Mouse (Mus musculus): ENCODE measurements at regions not wholly inside any gene's neighbourhood (a gene's known extent, or its start where the extent isn't known, plus 50 kb on each side); places are given as distances from the start of the nearest gene placed in this dataset.

GRCm38 (mm10) chr8:18311597-18311996 is 666.5 kb downstream of the Defb40 start:
- no peak for DNase-seq

GRCm38 (mm10) chr8:18310927-18311326 is 667.1 kb downstream of the Defb40 start:
- no peak for DNase-seq

GRCm38 (mm10) chr8:18287536-18288237 is 690.4 kb downstream of the Defb40 start:
- no peak for DNase-seq

GRCm38 (mm10) chr8:18279932-18280331 is 698.1 kb downstream of the Defb40 start:
- no peak for DNase-seq

- DNase-seq = no peak
Observed at GRCm38 (mm10) chr8:18268301-18268700, 709.8 kb downstream of the Defb40 start.

GRCm38 (mm10) chr8:18258287-18258961 is 719.6 kb downstream of the Defb40 start:
- no peak for DNase-seq

- DNase-seq = no peak
Observed at GRCm38 (mm10) chr8:18246299-18246698, 731.8 kb downstream of the Defb40 start.

- no peak for DNase-seq
Observed at GRCm38 (mm10) chr8:18217599-18217998, 760.5 kb downstream of the Defb40 start.

- no peak for DNase-seq
Observed at GRCm38 (mm10) chr8:18217192-18217591, 760.9 kb downstream of the Defb40 start.

- DNase-seq = no peak
Observed at GRCm38 (mm10) chr8:18216516-18216915, 761.5 kb downstream of the Defb40 start.

- no peak for DNase-seq
Observed at GRCm38 (mm10) chr8:18210067-18210466, 768.0 kb downstream of the Defb40 start.

- DNase-seq = no peak
Observed at GRCm38 (mm10) chr8:18208658-18209057, 769.4 kb downstream of the Defb40 start.

GRCm38 (mm10) chr8:18187486-18187885 is 790.6 kb downstream of the Defb40 start:
- DNase-seq = no peak

- DNase-seq = no peak
Observed at GRCm38 (mm10) chr8:18175544-18176092, 802.4 kb downstream of the Defb40 start.

GRCm38 (mm10) chr8:18158619-18159018 is 819.4 kb downstream of the Defb40 start:
- DNase-seq = no peak

GRCm38 (mm10) chr8:18115333-18116044 is 862.6 kb downstream of the Defb40 start:
- DNase-seq = no peak

GRCm38 (mm10) chr8:18113262-18113661 is 864.8 kb downstream of the Defb40 start:
- DNase-seq = no peak

GRCm38 (mm10) chr8:18109480-18109879 is 868.6 kb downstream of the Defb40 start:
- no peak for DNase-seq

- DNase-seq = no peak
Observed at GRCm38 (mm10) chr8:18106827-18107226, 871.2 kb downstream of the Defb40 start.

GRCm38 (mm10) chr8:18065456-18065855 is 912.6 kb downstream of the Defb40 start:
- DNase-seq = no peak

- no peak for DNase-seq
Observed at GRCm38 (mm10) chr8:18059526-18059925, 918.5 kb downstream of the Defb40 start.

GRCm38 (mm10) chr8:18021196-18021595 is 956.9 kb downstream of the Defb40 start:
- DNase-seq = no peak

GRCm38 (mm10) chr8:18007567-18007966 is 970.5 kb downstream of the Defb40 start:
- DNase-seq = no peak

- no peak for DNase-seq
Observed at GRCm38 (mm10) chr8:18005660-18006059, 972.4 kb downstream of the Defb40 start.

Data from cerebellum, adult 8-10 months (tissue).